Mouse (Mus musculus): ENCODE results near the gene P4ha1.

GRCm38 (mm10) chr10:59287251-59287650 is 35.8 kb upstream of the P4ha1 start:
- TF ChIP-seq POLR2A (IDR thresholded peaks at IDR 0.05; ENCODE audit: borderline replicate concordance, extremely low read depth, insufficient read depth, insufficient read length, poor library complexity, severe bottlenecking), result no peak
- no peak for TF ChIP-seq CTCF (IDR thresholded peaks at IDR 0.05; ENCODE audit: borderline replicate concordance, extremely low read depth, insufficient read depth, insufficient read length)
